Mouse (Mus musculus) CH12.LX (cell line): ENCODE results near the gene Asic4. TPM values are rescaled to one million over a fixed set of nuclear protein-coding genes. Genes with fewer than 3 reads are reported as not detected.

Experiments
- DNase-seq: peaks from one replicate; pipeline ENCODE4 v3.0.0-alpha.2; 2013; ENCODE audit errors: extremely low read depth
- H3K27ac ChIP-seq: 2 replicates; pipeline ENCODE4 v1.5.1; 2012; ENCODE audit warnings: low read depth, mild to moderate bottlenecking, control low read depth, moderate library complexity; ENCODE audit not compliant: insufficient read depth
- H3K27me3 ChIP-seq: replicated peaks from 2 replicates; pipeline ENCODE3; 2012; ENCODE audit warnings: inconsistent platforms
- H3K36me3 ChIP-seq, 2 experiments: replicated peaks in 1 of 2; 2 replicates each; pipeline versions ENCODE3 to v1.6.1; 2012; ENCODE audit warnings: inconsistent platforms in 1 of 2, low read length in 1 of 2, mild to moderate bottlenecking in 1 of 2, mixed read lengths in 1 of 2, moderate library complexity in 1 of 2; ENCODE audit not compliant: control insufficient read depth in 1 of 2, insufficient read depth in 1 of 2
- H3K4me1 ChIP-seq, 2 experiments: 2 replicates each; pipeline ENCODE4 v1.6.1; 2012; ENCODE audit warnings: inconsistent platforms in 1 of 2, moderate library complexity in 1 of 2; ENCODE audit not compliant: insufficient read depth in 2 of 2, control insufficient read depth in 1 of 2
- H3K4me2 ChIP-seq: 2 replicates; pipeline ENCODE4 v1.6.1; 2012; ENCODE audit warnings: low read depth, mild to moderate bottlenecking, control low read depth; ENCODE audit not compliant: poor library complexity, insufficient read depth, severe bottlenecking
- H3K4me3 ChIP-seq, 3 experiments: fragments of 150-350 bp in 1 of 3; sonication (generic) in 1 of 3; replicated peaks in 1 of 3; 2 replicates each; pipeline versions ENCODE3 to v1.5.1; 2011 to 2012; ENCODE audit warnings: low read depth in 2 of 3, low read length in 2 of 3, mild to moderate bottlenecking in 2 of 3, moderate library complexity in 2 of 3, control low read depth in 1 of 3, improper control_type of control experiment in 1 of 3, inconsistent platforms in 1 of 3, mixed read lengths in 1 of 3; ENCODE audit not compliant: poor library complexity in 1 of 3
- H3K79me2 ChIP-seq: replicated peaks from 2 replicates; pipeline ENCODE4 v1.6.1; 2012; ENCODE audit warnings: mild to moderate bottlenecking, moderate library complexity; ENCODE audit not compliant: control insufficient read depth, poor library complexity, insufficient read depth, severe bottlenecking; ENCODE audit errors: extremely low read depth
- H3K9ac ChIP-seq: 2 replicates; pipeline ENCODE4 v1.6.1; 2012; ENCODE audit warnings: low read depth, mild to moderate bottlenecking, control low read depth, moderate library complexity; ENCODE audit not compliant: insufficient read depth
- H3K9me3 ChIP-seq: replicated peaks from 2 replicates; pipeline ENCODE3; 2012; ENCODE audit warnings: low read length, inconsistent platforms, mixed read lengths
- CHD1 ChIP-seq: IDR thresholded peaks from 2 replicates; pipeline ENCODE4 v1.6.1; 2012; ENCODE audit warnings: low read depth, low read length, improper control_type of control experiment, inconsistent platforms
- CHD2 ChIP-seq: IDR thresholded peaks from 2 replicates; pipeline ENCODE4 v1.6.1; 2011; ENCODE audit warnings: low read length, improper control_type of control experiment
- ELF1 ChIP-seq: IDR thresholded peaks from 2 replicates; pipeline ENCODE4 v1.6.1; 2014; ENCODE audit warnings: low read depth, mild to moderate bottlenecking, inconsistent platforms, low read length, improper control_type of control experiment
- EP300 ChIP-seq: IDR thresholded peaks from 2 replicates; pipeline ENCODE4 v1.6.1; 2011; ENCODE audit warnings: low read length, improper control_type of control experiment
- HCFC1 ChIP-seq: IDR thresholded peaks from 2 replicates; pipeline ENCODE4 v1.6.1; 2012; ENCODE audit warnings: low read depth, mild to moderate bottlenecking, inconsistent platforms, low read length, improper control_type of control experiment
- JUN ChIP-seq: IDR thresholded peaks from 2 replicates; pipeline ENCODE4 v1.6.1; 2011; ENCODE audit warnings: low read depth, mild to moderate bottlenecking, low read length, improper control_type of control experiment, moderate library complexity; ENCODE audit not compliant: insufficient read depth
- JUND ChIP-seq: conservative IDR thresholded peaks from 2 replicates; pipeline ENCODE4 v1.6.1; 2011; ENCODE audit warnings: low read depth, low read length, improper control_type of control experiment
- KAT2A ChIP-seq: IDR thresholded peaks from 2 replicates; pipeline ENCODE4 v1.6.1; 2012; ENCODE audit warnings: low read length, improper control_type of control experiment, inconsistent platforms; ENCODE audit not compliant: insufficient replicate concordance
- MAFK ChIP-seq: IDR thresholded peaks from 2 replicates; pipeline ENCODE4 v1.6.1; 2011; ENCODE audit warnings: low read length, improper control_type of control experiment; ENCODE audit not compliant: insufficient replicate concordance
- MAX ChIP-seq: IDR thresholded peaks from 2 replicates; pipeline ENCODE4 v1.6.1; 2011; ENCODE audit warnings: low read length, improper control_type of control experiment
- MEF2A ChIP-seq: IDR thresholded peaks from 2 replicates; pipeline ENCODE4 v1.6.1; 2014; ENCODE audit warnings: low read depth, mild to moderate bottlenecking, inconsistent platforms, low read length, improper control_type of control experiment, borderline replicate concordance
- MXI1 ChIP-seq: IDR thresholded peaks from 2 replicates; pipeline ENCODE4 v1.6.1; 2011; ENCODE audit warnings: mild to moderate bottlenecking, low read depth, low read length, improper control_type of control experiment
- MYC ChIP-seq: IDR thresholded peaks from 2 replicates; pipeline ENCODE4 v1.6.1; 2011; ENCODE audit warnings: low read depth, mild to moderate bottlenecking, improper control_type of control experiment, low read length
- NRF1 ChIP-seq: IDR thresholded peaks from 2 replicates; pipeline ENCODE4 v1.6.1; 2014; ENCODE audit warnings: low read depth, mild to moderate bottlenecking, inconsistent platforms, low read length, improper control_type of control experiment, moderate library complexity
- PAX5 ChIP-seq: IDR thresholded peaks from 2 replicates; pipeline ENCODE4 v1.6.1; 2012; ENCODE audit warnings: low read length, inconsistent platforms, mixed read lengths
- POLR2A ChIP-seq: IDR thresholded peaks from 2 replicates; pipeline ENCODE4 v1.6.1; 2011; ENCODE audit warnings: low read depth, mild to moderate bottlenecking, improper control_type of control experiment, low read length
- POLR2AphosphoS2 ChIP-seq: IDR thresholded peaks from 2 replicates; pipeline ENCODE4 v1.6.1; 2011; ENCODE audit warnings: low read depth, low read length, improper control_type of control experiment
- RAD21 ChIP-seq: IDR thresholded peaks from 2 replicates; pipeline ENCODE4 v1.6.1; 2011; ENCODE audit warnings: low read depth, mild to moderate bottlenecking, low read length, improper control_type of control experiment, moderate library complexity
- SIN3A ChIP-seq: IDR thresholded peaks from 2 replicates; pipeline ENCODE4 v1.6.1; 2012; ENCODE audit warnings: low read length, improper control_type of control experiment, inconsistent platforms
- SMC3 ChIP-seq: IDR thresholded peaks from 2 replicates; pipeline ENCODE4 v1.6.1; 2011; ENCODE audit warnings: low read depth, low read length, improper control_type of control experiment
- TCF12 ChIP-seq: IDR thresholded peaks from 2 replicates; pipeline ENCODE4 v1.6.1; 2014; ENCODE audit warnings: low read depth, mild to moderate bottlenecking, inconsistent platforms, low read length, improper control_type of control experiment
- USF1 ChIP-seq: IDR thresholded peaks from 2 replicates; pipeline ENCODE4 v1.6.1; 2014; ENCODE audit warnings: low read depth, mild to moderate bottlenecking, inconsistent platforms, low read length, improper control_type of control experiment
- ZKSCAN1 ChIP-seq: IDR thresholded peaks from 2 replicates; pipeline ENCODE4 v1.6.1; 2012; ENCODE audit warnings: low read depth, inconsistent platforms, low read length, improper control_type of control experiment, borderline replicate concordance
- ZMIZ1 ChIP-seq: IDR thresholded peaks from 2 replicates; pipeline ENCODE4 v1.6.1; 2012; ENCODE audit warnings: low read depth, mild to moderate bottlenecking, inconsistent platforms, low read length, improper control_type of control experiment
- dilution Hi-C: fragments of 300-500 bp; cut with MboI; formaldehyde crosslinking; loops from 2 replicates; pipeline ENCODE4 v1.14.3; 2020; ENCODE audit warnings: low sequenced_read_pairs; ENCODE audit not compliant: extremely low pct_unique_long_range_greater_than_20kb, extremely low pct_ligation_motif_present
- in situ Hi-C: fragments of 300-500 bp; cut with MboI; formaldehyde crosslinking; loops from 3 replicates; pipeline ENCODE4 v1.14.3; 2019; ENCODE audit warnings: low sequenced_read_pairs, low pct_ligation_motif_present, low pct_unique_long_range_greater_than_20kb, mixed read lengths
- polyA plus RNA-seq: library from polyadenylated mRNA; unstranded; fragments of >175 nt; gene quantifications from 2 replicates; pipeline ENCODE4 v1.2.1, GENCODE M21; 2012; ENCODE audit warnings: low read depth; ENCODE audit not compliant: insufficient read length
- total RNA-seq, 2 experiments: library from RNA; depleted of rRNA; stranded (reverse); fragments of 300-350 nt in 1 of 2; fragments of >200 nt in 1 of 2; gene quantifications; 2 replicates each; pipeline ENCODE4 v1.2.3; 2012 to 2014

Asic4 gene
- total RNA-seq (2012; rRNA removed) (not detected in 2 replicates), total RNA-seq (2014; rRNA removed) (not detected in 2 replicates), polyA plus RNA-seq (not detected in 2 replicates)

DNA sequence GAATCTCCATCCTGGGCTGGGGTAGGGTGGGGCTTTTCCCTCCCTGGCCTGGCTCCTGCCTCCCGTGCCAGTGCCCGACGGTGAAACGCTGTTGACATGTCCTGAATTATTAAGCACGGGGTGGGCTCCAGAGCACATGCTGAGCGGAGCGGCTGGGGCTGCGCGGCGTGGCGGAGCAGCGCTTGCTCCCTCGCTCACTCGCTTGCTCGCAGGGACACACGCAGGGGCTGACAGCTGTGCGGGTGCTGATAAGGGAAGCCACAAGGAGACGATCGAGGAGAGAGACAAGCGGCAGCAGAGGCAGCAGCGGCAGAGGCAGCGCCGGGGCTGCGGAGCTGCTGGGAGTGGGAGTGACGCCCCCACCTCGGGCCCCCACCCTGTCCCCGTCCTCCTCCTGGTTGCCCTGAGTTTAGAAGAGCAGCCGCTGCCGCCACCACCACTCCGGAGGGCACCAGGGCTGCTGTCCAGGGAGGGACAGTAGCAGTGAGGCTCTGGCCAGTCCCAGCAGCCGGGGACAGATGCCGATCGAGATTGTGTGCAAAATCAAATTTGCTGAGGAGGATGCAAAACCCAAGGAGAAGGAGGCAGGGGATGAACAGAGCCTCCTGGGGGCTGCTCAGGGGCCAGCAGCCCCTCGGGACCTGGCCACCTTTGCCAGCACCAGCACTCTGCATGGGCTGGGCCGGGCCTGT, at the start of gene Asic4:
TSS of gene Asic4 (plus strand) at position 123 of the 692 bp plus-strand sequence.
- DNase-seq: no peak
- no peak within 1 kb of the TSS for H3K4me3 ChIP-seq
- no peak within 1 kb of the TSS for H3K27ac ChIP-seq
- H3K9ac ChIP-seq: no peak within 1 kb of the TSS
- H3K9me3 ChIP-seq: no peaks in the 10 kb centered on the region
- no peaks in the 10 kb centered on the region for H3K36me3 ChIP-seq
- no peak for TF ChIP-seq SMC3
- TF ChIP-seq JUND: no peak
- no peak for TF ChIP-seq NRF1
- TF ChIP-seq PAX5: no peak
- no peak for TF ChIP-seq POLR2AphosphoS2
- no peak for TF ChIP-seq MYC
- in situ Hi-C loops: loop anchor here (25.0 kb wide), 1 partner anchor 513 kb away; the partner anchor contains the start of gene Cfap65
- peaks cover 18 to 32% of the 10 kb centered on the region in 2 experiments for H3K4me1 ChIP-seq
- peaks cover 89% of the 10 kb centered on the region for H3K27me3 ChIP-seq
- H3K79me2 ChIP-seq: no peaks in the 10 kb centered on the region
- dilution Hi-C loops: no loop called here
- H3K4me2 ChIP-seq: no peak within 1 kb of the TSS

GRCm38 (mm10) chr1:75400493-75401115, 49.6 kb upstream of the Asic4 start:
- peaks cover 32 to 59% of the 10 kb centered on the region in 2 experiments for H3K36me3 ChIP-seq
- peak; percentile 58 for DNase-seq
- H3K4me2 ChIP-seq: peak overlapping the region; percentile 17; the same call in 1 of the 2 replicates
- H3K4me1 ChIP-seq: peaks cover 18 to 43% of the 10 kb centered on the region in 2 experiments
- H3K27me3 ChIP-seq: no peaks in the 10 kb centered on the region
- H3K9ac ChIP-seq: peak overlapping the region; percentile 25; the same call in 1 of the 2 replicates
- in situ Hi-C loops (no loop called here), dilution Hi-C loops (no loop called here)
- peak overlapping the region; percentile 25 to 51 (median 49) for H3K4me3 ChIP-seq
- H3K9me3 ChIP-seq: no peaks in the 10 kb centered on the region
- no peaks in the 10 kb centered on the region for H3K79me2 ChIP-seq
- peak; percentile 45; the same call in 1 of the 2 replicates for TF ChIP-seq CHD2
- TF ChIP-seq MAFK: no peak
- peak overlapping the region; percentile 47 for H3K27ac ChIP-seq

GRCm38 (mm10) chr1:75405547-75405946, 44.7 kb upstream of the Asic4 start:
- no peak for TF ChIP-seq EP300
- TF ChIP-seq SIN3A: no peak
- no peak for TF ChIP-seq MAX
- no peak for TF ChIP-seq ZKSCAN1
- TF ChIP-seq MXI1: no peak
- no peak for TF ChIP-seq POLR2A
- TF ChIP-seq ELF1: no peak
- no peak for TF ChIP-seq MEF2A
- TF ChIP-seq RAD21: no peak
- TF ChIP-seq HCFC1: no peak
- TF ChIP-seq CHD1: no peak
- TF ChIP-seq POLR2AphosphoS2: no peak
- TF ChIP-seq MYC: no peak
- TF ChIP-seq JUN: no peak
- no peak for TF ChIP-seq JUND
- no peak for TF ChIP-seq USF1
- no peak for TF ChIP-seq CHD2
- TF ChIP-seq TCF12: no peak
- TF ChIP-seq KAT2A: no peak
- no peak for TF ChIP-seq ZMIZ1
- TF ChIP-seq, all 38 proteins: peak for 0
- peaks cover 43 to 93% of the 10 kb centered on the region in 2 experiments for H3K36me3 ChIP-seq
- H3K9ac ChIP-seq: no peak overlapping the region
- H3K27me3 ChIP-seq: no peaks in the 10 kb centered on the region
- no peaks in the 10 kb centered on the region for H3K9me3 ChIP-seq
- H3K79me2 ChIP-seq: no peaks in the 10 kb centered on the region
- in situ Hi-C loops: no loop called here
- H3K27ac ChIP-seq: no peak overlapping the region
- H3K4me3 ChIP-seq: no peak overlapping the region
- dilution Hi-C loops: no loop called here
- no peak overlapping the region for H3K4me2 ChIP-seq
- H3K4me1 ChIP-seq: peaks cover 5 to 18% of the 10 kb centered on the region in 2 experiments; a peak in 3 of 4 replicates
- no peak for DNase-seq
